Mouse (Mus musculus) embryonic facial prominence, embryonic 13.5 days (tissue): ENCODE results near the gene Guca2b. TPM values are rescaled to one million over a fixed set of nuclear protein-coding genes. Genes with fewer than 3 reads are reported as not detected.

Experiments used
- ATAC-seq: fragments of 200-750 bp; cut with Nextera tagmentation; 2 replicates; pipeline ENCODE4 v1.8.0; 2017; ENCODE audit warnings: low read depth; ENCODE audit not compliant: insufficient number of reproducible peaks, insufficient read depth, low FRiP score, low TSS enrichment
- H3K27ac ChIP-seq: fragments of 300-500 bp; sonication (generic); 2 replicates; pipeline ENCODE4 v1.5.1; 2015; ENCODE audit warnings: moderate library complexity, mild to moderate bottlenecking, inconsistent platforms
- H3K27me3 ChIP-seq: fragments of 300-500 bp; sonication (generic); 2 replicates; pipeline ENCODE4 v1.6.1; 2015; ENCODE audit warnings: mild to moderate bottlenecking, inconsistent platforms
- H3K36me3 ChIP-seq: fragments of 300-500 bp; sonication (generic); 2 replicates; pipeline ENCODE4 v1.6.1; 2015; ENCODE audit warnings: mild to moderate bottlenecking, inconsistent platforms
- H3K4me1 ChIP-seq: fragments of 300-500 bp; sonication (generic); 2 replicates; pipeline ENCODE4 v1.6.1; 2015; ENCODE audit warnings: inconsistent platforms
- H3K4me2 ChIP-seq: fragments of 300-500 bp; sonication (generic); 2 replicates; pipeline ENCODE4 v1.6.1; 2015; ENCODE audit warnings: moderate library complexity, mild to moderate bottlenecking, inconsistent platforms
- H3K4me3 ChIP-seq: fragments of 300-500 bp; sonication (generic); 2 replicates; pipeline ENCODE4 v1.5.1; 2015; ENCODE audit warnings: mild to moderate bottlenecking, inconsistent platforms
- H3K9ac ChIP-seq: fragments of 300-500 bp; sonication (generic); 2 replicates; pipeline ENCODE4 v1.6.1; 2015; ENCODE audit warnings: mild to moderate bottlenecking, inconsistent platforms
- H3K9me3 ChIP-seq: fragments of 300-500 bp; sonication (generic); 2 replicates; pipeline ENCODE4 v1.6.1; 2016; ENCODE audit warnings: inconsistent platforms
- whole genome bisulfite sequencing: fragments of 180-500 bp; shearing (Covaris S2); methylation state at CpG from one replicate; pipeline ENCODE4 v1.1.7; 2015; ENCODE audit warnings: mixed read lengths; 5-methylcytosine and 5-hydroxymethylcytosine counted together
- polyA plus RNA-seq: library from polyadenylated mRNA; unstranded; fragments of >200 nt; fragmentation: Nextera tagmentation; extraction: Ambion mirVana; gene quantifications from 2 replicates; pipeline ENCODE4 v1.2.1, GENCODE M21; 2015

Gene Guca2b
- 3.5 TPM in 1 of 2 replicates, not detected in the other for polyA plus RNA-seq

- Histone ChIP-seq H3K4me2 (no peak within 1 kb of the TSS), H3K27me3 (no peaks in the 10 kb centered on the region), H3K4me3 (no peak within 1 kb of the TSS), H3K36me3 (no peaks in the 10 kb centered on the region), H3K9me3 (no peaks in the 10 kb centered on the region), H3K9ac (no peak within 1 kb of the TSS), H3K4me1 (no peaks in the 10 kb centered on the region), H3K27ac (no peak within 1 kb of the TSS)
- WGBS, result 85% methylated on average over 4 of the region's 4 CpGs
- ATAC-seq, result no peak
Measured at GRCm38 (mm10) chr4:119658731-119659130, at the start of gene Guca2b. Guca2b (minus strand) TSS chr4:119658954.

- Histone ChIP-seq H3K9ac (no peak overlapping the region), H3K4me2 (no peak overlapping the region), H3K9me3 (no peaks in the 10 kb centered on the region), H3K4me1 (no peaks in the 10 kb centered on the region), H3K4me3 (no peak overlapping the region), H3K27me3 (no peaks in the 10 kb centered on the region), H3K36me3 (no peaks in the 10 kb centered on the region), H3K27ac (no peak overlapping the region)
- ATAC-seq, result no peak
- 21% methylated on average over 3 of the region's 3 CpGs for WGBS
Measured at GRCm38 (mm10) chr4:119707751-119708150, 49.0 kb upstream of the Guca2b start.

- Histone ChIP-seq H3K27me3 (no peaks in the 10 kb centered on the region), H3K27ac (no peak overlapping the region), H3K9me3 (no peaks in the 10 kb centered on the region), H3K4me1 (no peaks in the 10 kb centered on the region), H3K36me3 (no peaks in the 10 kb centered on the region), H3K4me2 (no peak overlapping the region), H3K4me3 (no peak overlapping the region), H3K9ac (no peak overlapping the region)
- WGBS, result 76% methylated on average over 5 of the region's 5 CpGs
- ATAC-seq, result no peak
Measured at GRCm38 (mm10) chr4:119707326-119707725, 48.6 kb upstream of the Guca2b start.

DNA sequence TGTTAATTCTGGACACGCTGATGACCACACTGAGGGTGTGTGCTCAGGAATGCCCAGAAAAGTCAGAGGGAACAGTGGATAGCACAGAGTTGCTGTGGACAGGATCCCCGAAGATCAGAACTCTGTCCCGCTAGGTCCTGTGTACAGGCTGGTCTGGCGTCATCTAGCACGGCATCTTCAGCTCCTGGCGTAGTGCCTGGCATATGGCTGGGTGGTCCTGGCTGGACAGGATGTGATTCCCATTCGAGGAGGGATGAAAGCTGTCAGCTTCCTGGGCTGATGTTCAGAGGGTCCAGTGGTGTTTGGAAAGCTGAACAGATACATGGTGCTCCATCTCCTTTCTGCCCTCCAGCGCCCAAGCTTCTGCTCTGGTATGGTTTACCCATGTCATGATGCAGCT lies 45.2 kb upstream of the Guca2b start:
- no peak overlapping the region for H3K4me3 ChIP-seq
- H3K36me3 ChIP-seq, result no peaks in the 10 kb centered on the region
- WGBS, result 89% methylated on average over 8 of the region's 8 CpGs
- no peaks in the 10 kb centered on the region for H3K27me3 ChIP-seq
- H3K27ac ChIP-seq, result no peak overlapping the region
- H3K4me2 ChIP-seq, result no peak overlapping the region
- H3K9me3 ChIP-seq, result no peaks in the 10 kb centered on the region
- no peaks in the 10 kb centered on the region for H3K4me1 ChIP-seq
- no peak overlapping the region for H3K9ac ChIP-seq
- no peak for ATAC-seq

- H3K36me3 ChIP-seq, result no peaks in the 10 kb centered on the region
- H3K27me3 ChIP-seq, result no peaks in the 10 kb centered on the region
- no peak overlapping the region for H3K4me2 ChIP-seq
- no peak overlapping the region for H3K9ac ChIP-seq
- ATAC-seq, result no peak
- WGBS, result 83% methylated on average over 11 of the region's 11 CpGs
- H3K9me3 ChIP-seq, result no peaks in the 10 kb centered on the region
- H3K4me3 ChIP-seq, result no peak overlapping the region
- no peak overlapping the region for H3K27ac ChIP-seq
- H3K4me1 ChIP-seq, result no peaks in the 10 kb centered on the region
Measured at GRCm38 (mm10) chr4:119701269-119701954, 42.7 kb upstream of the Guca2b start.

- Histone ChIP-seq H3K9me3 (no peaks in the 10 kb centered on the region), H3K4me1 (no peaks in the 10 kb centered on the region), H3K27me3 (no peaks in the 10 kb centered on the region), H3K4me2 (no peak overlapping the region), H3K36me3 (no peaks in the 10 kb centered on the region), H3K9ac (no peak overlapping the region), H3K27ac (no peak overlapping the region), H3K4me3 (no peak overlapping the region)
- 50% methylated on average over 2 of the region's 2 CpGs for WGBS
- ATAC-seq, result no peak
Measured at GRCm38 (mm10) chr4:119698339-119698738, 39.6 kb upstream of the Guca2b start.

DNA sequence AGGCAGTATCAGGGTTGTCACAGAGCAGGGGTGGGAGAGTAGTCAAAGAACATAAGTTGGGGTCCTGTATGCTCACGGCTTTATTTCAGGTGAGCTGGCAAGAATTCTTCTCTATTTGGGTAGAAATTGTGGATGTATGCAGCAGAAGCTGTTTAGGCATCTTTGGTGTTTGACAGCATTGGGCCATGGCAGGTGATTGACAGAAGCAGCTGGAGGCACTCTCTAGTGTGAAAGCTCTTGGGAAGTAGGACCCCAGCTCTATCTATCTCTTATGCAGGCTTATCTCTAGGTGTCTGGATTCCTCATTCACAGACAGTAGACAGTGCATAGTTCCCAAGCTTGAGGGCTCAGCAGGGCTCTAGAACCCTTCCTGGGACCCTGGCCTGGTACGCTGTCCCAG lies 27.0 kb upstream of the Guca2b start:
- WGBS, result 91% methylated on average over 2 of the region's 2 CpGs
- ATAC-seq, result no peak

GRCm38 (mm10) chr4:119682596-119682995 lies 23.8 kb upstream of the Guca2b start:
- Histone ChIP-seq H3K9ac (no peak overlapping the region), H3K27ac (no peak overlapping the region), H3K4me1 (no peaks in the 10 kb centered on the region), H3K36me3 (no peaks in the 10 kb centered on the region), H3K4me3 (no peak overlapping the region), H3K4me2 (no peak overlapping the region), H3K27me3 (no peaks in the 10 kb centered on the region), H3K9me3 (no peaks in the 10 kb centered on the region)
- no peak for ATAC-seq
- WGBS, result 63% methylated on average over 5 of the region's 5 CpGs

More for the DNA sequence above, 27.0 kb upstream of the Guca2b start:
- Histone ChIP-seq H3K9me3 (no peaks in the 10 kb centered on the region), H3K9ac (no peak overlapping the region), H3K4me1 (no peaks in the 10 kb centered on the region), H3K4me2 (no peak overlapping the region), H3K4me3 (no peak overlapping the region), H3K27ac (no peak overlapping the region), H3K36me3 (no peaks in the 10 kb centered on the region), H3K27me3 (no peaks in the 10 kb centered on the region)

- Histone ChIP-seq H3K27ac (no peak overlapping the region), H3K9ac (no peak overlapping the region), H3K4me1 (peaks cover 6% of the 10 kb centered on the region; the same call in 1 of the 2 replicates), H3K4me2 (no peak overlapping the region), H3K36me3 (no peaks in the 10 kb centered on the region), H3K27me3 (no peaks in the 10 kb centered on the region), H3K4me3 (no peak overlapping the region), H3K9me3 (no peaks in the 10 kb centered on the region)
- WGBS, result 31% methylated on average over 5 of the region's 5 CpGs
- no peak for ATAC-seq
Measured at GRCm38 (mm10) chr4:119672685-119673084, 13.9 kb upstream of the Guca2b start.

GRCm38 (mm10) chr4:119671164-119671563 lies 12.4 kb upstream of the Guca2b start:
- Histone ChIP-seq H3K36me3 (no peaks in the 10 kb centered on the region), H3K9me3 (no peaks in the 10 kb centered on the region), H3K4me1 (peaks cover 6% of the 10 kb centered on the region; the same call in 1 of the 2 replicates), H3K9ac (no peak overlapping the region), H3K27me3 (no peaks in the 10 kb centered on the region), H3K4me3 (no peak overlapping the region), H3K4me2 (no peak overlapping the region), H3K27ac (no peak overlapping the region)
- no peak for ATAC-seq
- 92% methylated on average over 9 of the region's 9 CpGs for WGBS

DNA sequence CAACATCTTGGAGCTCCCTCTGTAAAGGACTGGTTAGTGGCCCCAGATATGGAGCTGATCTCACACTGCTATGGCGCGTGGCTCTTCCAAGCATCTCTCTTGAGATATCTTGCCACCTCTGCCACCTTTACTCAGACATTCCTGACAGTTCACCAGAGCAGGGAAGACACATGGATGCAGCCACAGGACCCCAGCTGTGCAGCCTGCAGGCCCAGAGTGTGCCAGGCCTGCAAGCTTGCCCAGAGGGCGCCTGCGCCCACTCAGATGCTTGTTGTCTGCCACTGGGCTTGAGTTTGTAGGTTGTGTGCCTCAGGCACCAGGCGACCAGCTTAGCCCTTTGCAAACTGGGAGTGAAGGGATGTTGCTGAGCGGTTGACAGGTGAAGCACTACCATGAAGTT lies 12.0 kb upstream of the Guca2b start:
- 86% methylated on average over 6 of the region's 6 CpGs for WGBS
- H3K9me3 ChIP-seq, result no peaks in the 10 kb centered on the region
- no peaks in the 10 kb centered on the region for H3K36me3 ChIP-seq
- no peaks in the 10 kb centered on the region for H3K27me3 ChIP-seq
- no peak overlapping the region for H3K27ac ChIP-seq
- no peak overlapping the region for H3K9ac ChIP-seq
- H3K4me3 ChIP-seq, result no peak overlapping the region
- H3K4me2 ChIP-seq, result no peak overlapping the region
- H3K4me1 ChIP-seq, result peaks cover 6% of the 10 kb centered on the region; the same call in 1 of the 2 replicates
- no peak for ATAC-seq

- H3K27me3 ChIP-seq, result no peaks in the 10 kb centered on the region
- 45% methylated on average over 7 of the region's 7 CpGs for WGBS
- H3K4me2 ChIP-seq, result no peak overlapping the region
- H3K9me3 ChIP-seq, result no peaks in the 10 kb centered on the region
- no peak overlapping the region for H3K9ac ChIP-seq
- no peak overlapping the region for H3K27ac ChIP-seq
- peaks cover 6% of the 10 kb centered on the region; the same call in 1 of the 2 replicates for H3K4me1 ChIP-seq
- no peak for ATAC-seq
- no peaks in the 10 kb centered on the region for H3K36me3 ChIP-seq
- H3K4me3 ChIP-seq, result no peak overlapping the region
Measured at GRCm38 (mm10) chr4:119670210-119670555, 11.4 kb upstream of the Guca2b start.
